Mouse (Mus musculus): ENCODE data around the gene Rpl18. TPM values are rescaled to one million over a fixed set of nuclear protein-coding genes. Genes with fewer than 3 reads are reported as not detected.

Rpl18 gene
- polyA plus RNA-seq, 1 experiment from 2014 or later: 1,218 TPM

GRCm38 (mm10) chr7:45755703-45756102 lies 40.4 kb downstream of the Rpl18 start:
- WGBS: 62% methylated on average over 6 of the region's 6 CpGs
- no peak for DNase-seq (ENCODE audit: low spot score)
- no peaks in the 10 kb centered on the region for H3K36me3 ChIP-seq

GRCm38 (mm10) chr7:45759400-45759799 lies 44.1 kb downstream of the Rpl18 start:
- Histone ChIP-seq H3K9me3 (replicated peaks) (no peaks in the 10 kb centered on the region), H3K36me3 (no peaks in the 10 kb centered on the region), H3K27me3 (ENCODE audit: low read depth, poor library complexity, severe bottlenecking) (peaks cover 36% of the 10 kb centered on the region), H3K4me1 (peaks cover 13% of the 10 kb centered on the region), H3K4me3 (peak overlapping the region; percentile 47), H3K27ac (peak overlapping the region; percentile 70)
- peak; percentile 55 for DNase-seq (ENCODE audit: low spot score)
- 8% methylated on average over 27 of the region's 27 CpGs for WGBS

More at GRCm38 (mm10) chr7:45755703-45756102, 40.4 kb downstream of the Rpl18 start:
- Histone ChIP-seq H3K4me3 (no peak overlapping the region), H3K9me3 (replicated peaks) (no peaks in the 10 kb centered on the region), H3K27ac (no peak overlapping the region), H3K4me1 (peaks cover 13% of the 10 kb centered on the region), H3K27me3 (ENCODE audit: low read depth, poor library complexity, severe bottlenecking) (peaks cover 34% of the 10 kb centered on the region)

GRCm38 (mm10) chr7:45760151-45760550 lies 44.9 kb downstream of the Rpl18 start:
- Histone ChIP-seq H3K36me3 (no peaks in the 10 kb centered on the region), H3K9me3 (replicated peaks) (no peaks in the 10 kb centered on the region), H3K27me3 (ENCODE audit: low read depth, poor library complexity, severe bottlenecking) (peaks cover 36% of the 10 kb centered on the region), H3K27ac (no peak overlapping the region), H3K4me3 (no peak overlapping the region), H3K4me1 (peaks cover 13% of the 10 kb centered on the region)
- no peak for DNase-seq (ENCODE audit: low spot score)
- 70% methylated on average over 5 of the region's 5 CpGs for WGBS

GRCm38 (mm10) chr7:45765995-45766394 lies 50.7 kb downstream of the Rpl18 start:
- H3K9me3 ChIP-seq (replicated peaks): no peaks in the 10 kb centered on the region
- H3K27me3 ChIP-seq (ENCODE audit: low read depth, poor library complexity, severe bottlenecking): no peaks in the 10 kb centered on the region
- WGBS: 64% methylated on average over 8 of the region's 8 CpGs
- no peak for DNase-seq (ENCODE audit: low spot score)
- H3K4me3 ChIP-seq: no peak overlapping the region
- H3K36me3 ChIP-seq: no peaks in the 10 kb centered on the region
- no peaks in the 10 kb centered on the region for H3K4me1 ChIP-seq
- peak overlapping the region; percentile 50; the same call in 1 of the 2 replicates for H3K27ac ChIP-seq

- H3K27me3 ChIP-seq (ENCODE audit: low read depth, poor library complexity, severe bottlenecking): no peaks in the 10 kb centered on the region
- no peak overlapping the region for H3K4me3 ChIP-seq
- DNase-seq (ENCODE audit: low spot score): no peak
- H3K36me3 ChIP-seq: no peaks in the 10 kb centered on the region
- no peaks in the 10 kb centered on the region for H3K9me3 ChIP-seq (replicated peaks)
- 41% methylated on average over 8 of the region's 8 CpGs for WGBS
- no peaks in the 10 kb centered on the region for H3K4me1 ChIP-seq
- no peak overlapping the region for H3K27ac ChIP-seq
Measured at GRCm38 (mm10) chr7:45766764-45767163, 51.5 kb downstream of the Rpl18 start.

- WGBS: 91% methylated on average over 6 of the region's 6 CpGs
- no peaks in the 10 kb centered on the region for H3K27me3 ChIP-seq (ENCODE audit: low read depth, poor library complexity, severe bottlenecking)
- no peaks in the 10 kb centered on the region for H3K9me3 ChIP-seq (replicated peaks)
- no peak for DNase-seq (ENCODE audit: low spot score)
- H3K36me3 ChIP-seq: no peaks in the 10 kb centered on the region
- no peak overlapping the region for H3K27ac ChIP-seq
- H3K4me3 ChIP-seq: no peak overlapping the region
- no peaks in the 10 kb centered on the region for H3K4me1 ChIP-seq
Measured at GRCm38 (mm10) chr7:45767500-45767899, 52.2 kb downstream of the Rpl18 start.

Other genes starting within 250 kb of the Rpl18 start
- 248 and 297 TPM in 2 replicates for gene Bax, start 248.6 kb upstream of the Rpl18 start, polyA plus RNA-seq (2016; fragmentation: Nextera tagmentation; extraction: Ambion mirVana)
- gene Tulp2, start 233.6 kb upstream of the Rpl18 start, polyA plus RNA-seq (2016; fragmentation: Nextera tagmentation; extraction: Ambion mirVana): 1.8 and 2.2 TPM in 2 replicates
- gene Gm45808, start 228.6 kb upstream of the Rpl18 start, polyA plus RNA-seq (2016; fragmentation: Nextera tagmentation; extraction: Ambion mirVana): not detected in 2 replicates
- gene Dhdh, start 226.7 kb upstream of the Rpl18 start, polyA plus RNA-seq (2016; fragmentation: Nextera tagmentation; extraction: Ambion mirVana): 4.9 and 5.8 TPM in 2 replicates
- 116 and 125 TPM in 2 replicates for gene Nucb1, start 205.1 kb upstream of the Rpl18 start, polyA plus RNA-seq (2016; fragmentation: Nextera tagmentation; extraction: Ambion mirVana)
- 22.4 and 25.7 TPM in 2 replicates for gene Ppp1r15a, start 189.2 kb upstream of the Rpl18 start, polyA plus RNA-seq (2016; fragmentation: Nextera tagmentation; extraction: Ambion mirVana)
- gene Plekha4, start 189.1 kb upstream of the Rpl18 start, polyA plus RNA-seq (2016; fragmentation: Nextera tagmentation; extraction: Ambion mirVana): 0.43 and 1.0 TPM in 2 replicates
- 1.0 and 1.1 TPM in 2 replicates for gene Hsd17b14, start 160.6 kb upstream of the Rpl18 start, polyA plus RNA-seq (2016; fragmentation: Nextera tagmentation; extraction: Ambion mirVana)
- 65.8 and 68.0 TPM in 2 replicates for gene Bcat2, start 145.3 kb upstream of the Rpl18 start, polyA plus RNA-seq (2016; fragmentation: Nextera tagmentation; extraction: Ambion mirVana)
- gene Fgf21, start 100.0 kb upstream of the Rpl18 start, polyA plus RNA-seq (2016; fragmentation: Nextera tagmentation; extraction: Ambion mirVana): not detected in 2 replicates
- gene Fut1, start 98.2 kb upstream of the Rpl18 start, polyA plus RNA-seq (2016; fragmentation: Nextera tagmentation; extraction: Ambion mirVana): not detected in 2 replicates
- gene Izumo1, start 93.6 kb upstream of the Rpl18 start, polyA plus RNA-seq (2016; fragmentation: Nextera tagmentation; extraction: Ambion mirVana): 0.24 TPM in 1 of 2 replicates, not detected in the other
- gene Rasip1, start 88.0 kb upstream of the Rpl18 start, polyA plus RNA-seq (2016; fragmentation: Nextera tagmentation; extraction: Ambion mirVana): 8.0 and 8.3 TPM in 2 replicates
- 2.2 and 3.2 TPM in 2 replicates for gene Mamstr, start 75.5 kb upstream of the Rpl18 start, polyA plus RNA-seq (2016; fragmentation: Nextera tagmentation; extraction: Ambion mirVana)
- 0.16 and 0.21 TPM in 2 replicates for gene Fut2, start 49.1 kb upstream of the Rpl18 start, polyA plus RNA-seq (2016; fragmentation: Nextera tagmentation; extraction: Ambion mirVana)
- 0.16 and 0.39 TPM in 2 replicates for gene Ntn5, start 31.4 kb upstream of the Rpl18 start, polyA plus RNA-seq (2016; fragmentation: Nextera tagmentation; extraction: Ambion mirVana)
- 0.54 and 0.83 TPM in 2 replicates for gene Sec1, start 21.1 kb upstream of the Rpl18 start, polyA plus RNA-seq (2016; fragmentation: Nextera tagmentation; extraction: Ambion mirVana)
- 2.2 and 4.9 TPM in 2 replicates for gene Car11, start 15.6 kb upstream of the Rpl18 start, polyA plus RNA-seq (2016; fragmentation: Nextera tagmentation; extraction: Ambion mirVana)
- gene Dbp, start 10.4 kb upstream of the Rpl18 start, polyA plus RNA-seq (2016; fragmentation: Nextera tagmentation; extraction: Ambion mirVana): 3.7 and 4.7 TPM in 2 replicates
- 45.5 and 49.3 TPM in 2 replicates for gene Sphk2, start 2.5 kb downstream of the Rpl18 start, polyA plus RNA-seq (2016; fragmentation: Nextera tagmentation; extraction: Ambion mirVana)
- gene Fam83e, start 5.8 kb downstream of the Rpl18 start, polyA plus RNA-seq (2016; fragmentation: Nextera tagmentation; extraction: Ambion mirVana): 2.1 and 2.4 TPM in 2 replicates
- gene Spaca4, start 10.4 kb downstream of the Rpl18 start, polyA plus RNA-seq (2016; fragmentation: Nextera tagmentation; extraction: Ambion mirVana): not detected in 2 replicates
- gene Lmtk3, start 68.3 kb downstream of the Rpl18 start, polyA plus RNA-seq (2016; fragmentation: Nextera tagmentation; extraction: Ambion mirVana): 2.2 and 3.2 TPM in 2 replicates
- 1.8 and 2.1 TPM in 2 replicates for gene Sult2b1, start 69.2 kb downstream of the Rpl18 start, polyA plus RNA-seq (2016; fragmentation: Nextera tagmentation; extraction: Ambion mirVana)
- gene Cyth2, start 99.1 kb downstream of the Rpl18 start, polyA plus RNA-seq (2016; fragmentation: Nextera tagmentation; extraction: Ambion mirVana): 170 TPM in 2 replicates
- 1.2 and 1.4 TPM in 2 replicates for gene Kcnj14, start 109.3 kb downstream of the Rpl18 start, polyA plus RNA-seq (2016; fragmentation: Nextera tagmentation; extraction: Ambion mirVana)
- gene Grwd1, start 115.5 kb downstream of the Rpl18 start, polyA plus RNA-seq (2016; fragmentation: Nextera tagmentation; extraction: Ambion mirVana): 116 and 156 TPM in 2 replicates
- gene Kdelr1, start 157.3 kb downstream of the Rpl18 start, polyA plus RNA-seq (2016; fragmentation: Nextera tagmentation; extraction: Ambion mirVana): 36.8 and 41.2 TPM in 2 replicates
- 0.09 and 0.10 TPM in 2 replicates for gene Grin2d, start 162.9 kb downstream of the Rpl18 start, polyA plus RNA-seq (2016; fragmentation: Nextera tagmentation; extraction: Ambion mirVana)
- gene Syngr4, start 181.3 kb downstream of the Rpl18 start, polyA plus RNA-seq (2016; fragmentation: Nextera tagmentation; extraction: Ambion mirVana): 1.4 and 1.5 TPM in 2 replicates
- gene Tmem143, start 181.5 kb downstream of the Rpl18 start, polyA plus RNA-seq (2016; fragmentation: Nextera tagmentation; extraction: Ambion mirVana): 4.8 and 5.7 TPM in 2 replicates
- gene Emp3, start 205.9 kb downstream of the Rpl18 start, polyA plus RNA-seq (2016; fragmentation: Nextera tagmentation; extraction: Ambion mirVana): 18.5 and 34.5 TPM in 2 replicates
- 4.4 and 6.3 TPM in 2 replicates for gene Ccdc114, start 208.6 kb downstream of the Rpl18 start, polyA plus RNA-seq (2016; fragmentation: Nextera tagmentation; extraction: Ambion mirVana)

Measured in limb, embryonic 10.5 days (tissue).